Mouse (Mus musculus): ENCODE measurements at regions not wholly inside any gene's neighbourhood (a gene's known extent, or its start where the extent isn't known, plus 50 kb on each side); places are given as distances from the start of the nearest gene placed in this dataset.

DNA sequence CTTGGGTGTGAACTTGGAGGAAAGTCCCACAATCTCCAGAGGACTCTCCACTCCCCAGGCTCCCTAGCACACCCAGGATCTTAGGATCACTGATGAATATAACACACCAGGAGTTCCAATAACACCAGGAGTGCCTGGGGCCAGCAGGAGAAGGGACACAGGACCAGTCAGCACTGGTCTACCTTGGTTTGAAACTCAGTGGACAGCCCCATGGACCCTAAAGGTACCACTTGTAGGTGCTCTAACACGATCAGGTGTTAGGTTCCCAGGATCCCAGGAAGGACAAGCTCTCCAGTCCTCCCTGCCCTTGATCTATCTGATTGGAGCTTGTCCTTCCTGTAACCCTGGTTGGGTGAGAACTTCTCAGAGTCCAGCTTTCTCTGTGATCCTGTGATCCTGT, 554.6 kb downstream of the Sema5a start:
- Histone ChIP-seq H3K27ac (ENCODE audit: low read length) (no peak overlapping the region), H3K4me1 (ENCODE audit: control insufficient read depth, insufficient read depth, low read length) (no peaks in the 10 kb centered on the region), H3K27me3 (replicated peaks; ENCODE audit: control insufficient read depth, insufficient read depth, low read length) (no peaks in the 10 kb centered on the region), H3K9ac (ENCODE audit: low read depth, low read length) (no peak overlapping the region), H3K36me3 (ENCODE audit: control insufficient read depth, insufficient read depth, low read length) (peaks cover 30% of the 10 kb centered on the region), H3K4me2 (ENCODE audit: low read depth, low read length) (no peak overlapping the region), H3K9me3 (ENCODE audit: control insufficient read depth, low read length) (peaks cover 16% of the 10 kb centered on the region), H3K4me3 (ENCODE audit: low read length) (no peak overlapping the region)
- no peak for ATAC-seq
- WGBS, result 97% methylated on average over 1 of the region's 1 CpGs

DNA sequence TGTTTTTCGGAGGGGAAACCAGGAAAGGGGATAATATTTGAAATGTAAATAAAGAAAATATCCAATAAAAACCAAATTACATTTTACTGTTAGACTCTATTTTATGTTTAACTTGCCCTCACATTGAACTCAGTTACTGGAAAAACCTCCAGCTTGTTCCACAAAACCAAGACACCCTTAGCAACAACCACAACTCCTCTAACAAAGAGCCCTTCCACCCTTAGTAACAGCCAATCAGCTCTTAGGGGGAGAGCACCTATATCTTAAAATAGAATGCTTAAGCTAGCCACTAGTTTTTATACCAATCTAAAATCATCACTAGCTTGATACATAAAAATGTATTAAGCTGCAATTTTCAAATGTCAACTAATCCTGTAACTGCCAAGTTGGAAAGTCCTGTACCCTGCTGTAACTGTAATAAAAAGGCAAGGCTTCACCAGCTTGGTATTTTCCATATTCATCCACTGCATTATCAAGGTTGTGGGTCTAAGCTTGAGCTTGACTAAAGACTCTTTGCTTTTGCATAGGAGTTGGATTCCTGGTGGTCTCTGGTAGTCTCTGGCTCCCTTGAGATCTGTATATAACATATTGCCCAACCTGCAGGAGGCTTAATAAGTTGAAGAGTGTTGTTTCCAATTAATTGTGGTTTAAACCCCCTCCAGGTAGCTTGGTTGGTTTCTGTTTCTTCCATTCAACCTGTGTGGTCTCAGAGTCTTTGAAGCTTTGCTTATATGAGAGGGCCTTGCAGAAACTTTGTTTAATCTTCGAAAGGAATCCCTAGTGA, 566.4 kb downstream of the Sema5a start:
- 56% methylated on average over 2 of the region's 2 CpGs for WGBS
- Histone ChIP-seq H3K36me3 (ENCODE audit: control insufficient read depth, insufficient read depth, low read length) (no peaks in the 10 kb centered on the region), H3K27ac (ENCODE audit: low read length) (no peak overlapping the region), H3K9ac (ENCODE audit: low read depth, low read length) (no peak overlapping the region), H3K4me3 (ENCODE audit: low read length) (no peak overlapping the region), H3K4me1 (ENCODE audit: control insufficient read depth, insufficient read depth, low read length) (no peaks in the 10 kb centered on the region), H3K9me3 (ENCODE audit: control insufficient read depth, low read length) (no peaks in the 10 kb centered on the region), H3K4me2 (ENCODE audit: low read depth, low read length) (no peak overlapping the region), H3K27me3 (replicated peaks; ENCODE audit: control insufficient read depth, insufficient read depth, low read length) (no peaks in the 10 kb centered on the region)
- no peak for ATAC-seq

- Histone ChIP-seq H3K9me3 (ENCODE audit: control insufficient read depth, low read length) (no peaks in the 10 kb centered on the region), H3K27ac (ENCODE audit: low read length) (no peak overlapping the region), H3K9ac (ENCODE audit: low read depth, low read length) (no peak overlapping the region), H3K36me3 (ENCODE audit: control insufficient read depth, insufficient read depth, low read length) (no peaks in the 10 kb centered on the region), H3K4me2 (ENCODE audit: low read depth, low read length) (no peak overlapping the region), H3K4me3 (ENCODE audit: low read length) (no peak overlapping the region), H3K4me1 (ENCODE audit: control insufficient read depth, insufficient read depth, low read length) (no peaks in the 10 kb centered on the region), H3K27me3 (replicated peaks; ENCODE audit: control insufficient read depth, insufficient read depth, low read length) (no peaks in the 10 kb centered on the region)
- WGBS, result 88% methylated on average over 1 of the region's 1 CpGs
- no peak for ATAC-seq
Measured at GRCm38 (mm10) chr15:32839966-32840365, 595.4 kb downstream of the Sema5a start.
